Mouse (Mus musculus) adrenal gland, postnatal 25 days (tissue): Measurements from ENCODE around the gene Sertad4. TPM values are rescaled to one million over a fixed set of nuclear protein-coding genes. Genes with fewer than 3 reads are reported as not detected.

ENCODE experiments used
- DNase-seq: peaks from one replicate; pipeline ENCODE4 v3.0.0; 2021; ENCODE audit warnings: mixed read lengths
- total RNA-seq: library from RNA; stranded (reverse); gene quantifications from 2 replicates; pipeline ENCODE4 v1.2.3, GENCODE M21; 2021

Sertad4 gene
- total RNA-seq, 1 experiment from 2014 or later: 18.8 TPM

- no peak for DNase-seq
Observed at GRCm38 (mm10) chr1:192806168-192807157, 49.1 kb downstream of the Sertad4 start.

- DNase-seq: no peak
Observed at GRCm38 (mm10) chr1:192800338-192800737, 55.2 kb downstream of the Sertad4 start.

- no peak for DNase-seq
Observed at GRCm38 (mm10) chr1:192799165-192799991, 56.2 kb downstream of the Sertad4 start.

GRCm38 (mm10) chr1:192798212-192799164, 57.1 kb downstream of the Sertad4 start:
- no peak for DNase-seq

GRCm38 (mm10) chr1:192797011-192797274, 58.6 kb downstream of the Sertad4 start:
- DNase-seq: no peak

GRCm38 (mm10) chr1:192796201-192797010, 59.1 kb downstream of the Sertad4 start:
- DNase-seq: no peak

GRCm38 (mm10) chr1:192794957-192795745, 60.4 kb downstream of the Sertad4 start:
- no peak for DNase-seq

Other genes with a start within 250 kb of the Sertad4 start
- 5.7 and 8.3 TPM in 2 replicates for gene Hhat, start 84.5 kb downstream of the Sertad4 start, total RNA-seq
- gene Syt14, start 180.0 kb upstream of the Sertad4 start, total RNA-seq: 8.8 and 12.8 TPM in 2 replicates